Mouse (Mus musculus): ENCODE measurements around the gene Nme9. TPM values are rescaled to one million over a fixed set of nuclear protein-coding genes. Genes with fewer than 3 reads are reported as not detected.

The Nme9 gene
- polyA plus RNA-seq, 1 experiment from 2014 or later: not detected

DNA sequence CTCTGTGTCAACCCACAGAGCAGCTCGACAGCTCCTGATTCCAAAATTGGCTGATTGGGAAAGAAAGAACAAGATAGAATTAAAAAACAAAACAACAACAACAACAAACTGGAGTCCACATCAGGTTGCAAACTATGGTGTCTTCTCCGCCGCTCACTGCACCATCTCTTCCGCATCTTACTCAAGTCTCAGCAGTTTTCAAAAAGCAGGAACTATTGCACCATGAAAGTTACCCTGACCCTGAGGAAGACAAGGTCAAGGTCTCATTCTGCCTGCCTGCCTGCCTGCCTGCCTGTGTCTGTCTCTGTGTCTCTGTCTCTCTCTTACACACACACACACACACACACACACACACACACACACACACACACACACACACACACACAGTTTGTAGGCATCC, 48.1 kb downstream of the Nme9 start:
- WGBS: 93% methylated on average over 4 of the region's 4 CpGs

DNA sequence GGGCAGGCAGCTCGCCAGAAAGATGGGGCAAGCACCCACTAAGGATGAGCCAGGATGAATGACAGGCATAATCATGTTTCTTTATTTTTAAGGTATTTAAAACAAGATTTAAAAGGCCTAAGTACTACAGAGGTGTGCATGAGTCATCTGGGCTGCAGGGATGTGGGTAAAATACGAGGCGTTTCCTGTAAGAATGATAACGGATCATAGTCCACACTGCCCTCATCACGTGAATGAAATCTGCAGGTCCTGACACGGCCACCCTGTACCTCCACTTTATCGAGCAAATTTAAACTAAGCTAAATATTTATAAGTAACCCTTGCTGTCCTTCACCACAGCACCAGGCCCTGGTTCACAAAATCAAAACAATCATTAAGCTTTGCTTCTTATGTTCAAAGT, 54.6 kb downstream of the Nme9 start:
- H3K27ac ChIP-seq (replicated peaks): no peak overlapping the region
- no peaks in the 10 kb centered on the region for H3K27me3 ChIP-seq (ENCODE audit: low read depth, poor library complexity, severe bottlenecking)
- no peaks in the 10 kb centered on the region for H3K9me3 ChIP-seq (replicated peaks)
- H3K4me3 ChIP-seq: no peak overlapping the region
- peaks cover 47% of the 10 kb centered on the region for H3K36me3 ChIP-seq
- no peaks in the 10 kb centered on the region for H3K4me1 ChIP-seq
- 90% methylated on average over 7 of the region's 7 CpGs for WGBS
- no peak for DNase-seq (ENCODE audit: low spot score)

More for the DNA sequence above, 48.1 kb downstream of the Nme9 start:
- peaks cover 66% of the 10 kb centered on the region for H3K36me3 ChIP-seq
- H3K27me3 ChIP-seq (ENCODE audit: low read depth, poor library complexity, severe bottlenecking): no peaks in the 10 kb centered on the region
- H3K4me3 ChIP-seq: no peak overlapping the region
- no peaks in the 10 kb centered on the region; the same call in 1 of the 2 replicates for H3K9me3 ChIP-seq (replicated peaks)
- no peak overlapping the region for H3K27ac ChIP-seq (replicated peaks)
- H3K4me1 ChIP-seq: no peaks in the 10 kb centered on the region
- no peak for DNase-seq (ENCODE audit: low spot score)

Other genes starting within 250 kb of the Nme9 start
- not detected in 2 replicates for gene Faiml, start 214.2 kb upstream of the Nme9 start, polyA plus RNA-seq (2016; fragmentation: Nextera tagmentation; extraction: Ambion mirVana)
- gene Cep70, start 208.1 kb upstream of the Nme9 start, polyA plus RNA-seq (2016; fragmentation: Nextera tagmentation; extraction: Ambion mirVana): 37.8 and 41.6 TPM in 2 replicates
- 0.10 and 0.27 TPM in 2 replicates for gene Esyt3, start 92.9 kb upstream of the Nme9 start, polyA plus RNA-seq (2016; fragmentation: Nextera tagmentation; extraction: Ambion mirVana)
- gene Mras, start 14.1 kb upstream of the Nme9 start, polyA plus RNA-seq (2016; fragmentation: Nextera tagmentation; extraction: Ambion mirVana): 8.0 and 11.7 TPM in 2 replicates
- gene Armc8, start 117.4 kb downstream of the Nme9 start, polyA plus RNA-seq (2016; fragmentation: Nextera tagmentation; extraction: Ambion mirVana): 30.5 and 36.2 TPM in 2 replicates
- 41.2 and 43.7 TPM in 2 replicates for gene Dbr1, start 124.3 kb downstream of the Nme9 start, polyA plus RNA-seq (2016; fragmentation: Nextera tagmentation; extraction: Ambion mirVana)
- not detected in 2 replicates for gene A4gnt, start 161.0 kb downstream of the Nme9 start, polyA plus RNA-seq (2016; fragmentation: Nextera tagmentation; extraction: Ambion mirVana)
- gene Dzip1l, start 178.0 kb downstream of the Nme9 start, polyA plus RNA-seq (2016; fragmentation: Nextera tagmentation; extraction: Ambion mirVana): 26.3 and 27.9 TPM in 2 replicates

All from midbrain, embryonic 10.5 days (tissue).